Mouse (Mus musculus) C2C12 (cell line): ENCODE measurements around the gene Smad5.

Experiments
- CEBPB ChIP-seq: IDR thresholded peaks from one replicate; pipeline ENCODE4 v1.6.1; 2011; ENCODE audit warnings: low read depth, mild to moderate bottlenecking, control low read depth, moderate library complexity
- CTCF ChIP-seq: IDR thresholded peaks from one replicate; pipeline ENCODE4 v1.5.1; 2011; ENCODE audit not compliant: control insufficient read depth, insufficient read depth, insufficient read length
- MAX ChIP-seq: IDR thresholded peaks from one replicate; pipeline ENCODE4 v1.6.1; 2011; ENCODE audit warnings: mild to moderate bottlenecking, control low read depth
- MYOD1 ChIP-seq: IDR thresholded peaks from one replicate; pipeline ENCODE4 v1.6.1; 2011; ENCODE audit warnings: low read depth; ENCODE audit not compliant: control insufficient read depth, insufficient read length
- MYOG ChIP-seq: IDR thresholded peaks from one replicate; pipeline ENCODE4 v1.6.1; 2011; ENCODE audit not compliant: control insufficient read depth, insufficient read length; ENCODE audit errors: extremely low read depth
- USF1 ChIP-seq: IDR thresholded peaks from one replicate; pipeline ENCODE4 v1.6.1; 2011; ENCODE audit warnings: low read depth, mild to moderate bottlenecking, control low read depth, moderate library complexity

DNA sequence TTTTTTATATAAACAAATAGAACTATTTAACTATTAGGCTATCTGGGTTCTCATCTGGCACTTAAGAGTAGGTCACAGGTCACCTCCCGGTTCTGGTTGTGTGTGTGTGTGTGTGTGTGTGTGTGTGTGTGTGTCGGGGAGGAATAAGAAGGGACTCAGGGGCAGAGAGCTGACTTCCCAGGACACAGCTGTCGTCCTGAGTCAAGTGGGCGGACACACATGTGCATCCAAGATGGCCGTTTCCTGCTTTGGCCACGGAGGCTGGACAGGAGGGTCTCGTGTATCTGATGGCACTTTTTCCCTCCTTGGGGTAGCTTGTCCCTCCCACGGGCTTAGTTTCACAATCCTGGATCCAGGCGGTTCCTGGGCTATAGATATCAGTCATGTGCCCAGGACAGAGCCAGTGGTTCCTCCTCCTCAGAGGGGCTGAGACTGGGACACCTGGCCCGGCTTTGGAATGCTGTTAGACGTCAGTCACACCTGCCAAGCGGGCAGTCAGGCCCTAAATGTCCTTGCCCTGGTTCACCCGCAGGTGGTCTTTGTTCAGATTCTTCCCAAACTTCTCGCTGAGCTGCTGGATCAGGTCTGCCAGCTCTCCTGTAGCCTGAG lies 70.6 kb downstream of the Smad5 start:
- TF ChIP-seq CTCF (no peak), MAX (no peak), CEBPB (no peak), MYOD1 (no peak), USF1 (no peak), MYOG (no peak)
